Mouse (Mus musculus): Measurements from ENCODE around the gene H2-K1.

GRCm38 (mm10) chr17:33968927-33969326 is 31.2 kb downstream of the H2-K1 start:
- TF ChIP-seq CTCF (IDR thresholded peaks at IDR 0.05; ENCODE audit: low read depth, low read length) (no peak), GATA1 (IDR thresholded peaks at IDR 0.05; ENCODE audit: borderline replicate concordance, low read length) (no peak), GATA2 (IDR thresholded peaks at IDR 0.05; ENCODE audit: borderline replicate concordance, low read depth, low read length) (no peak)

Data from G1E (cell line).